Comparison of ENCODE assay signal across 18 mouse cellular contexts in the genomic region with DNA sequence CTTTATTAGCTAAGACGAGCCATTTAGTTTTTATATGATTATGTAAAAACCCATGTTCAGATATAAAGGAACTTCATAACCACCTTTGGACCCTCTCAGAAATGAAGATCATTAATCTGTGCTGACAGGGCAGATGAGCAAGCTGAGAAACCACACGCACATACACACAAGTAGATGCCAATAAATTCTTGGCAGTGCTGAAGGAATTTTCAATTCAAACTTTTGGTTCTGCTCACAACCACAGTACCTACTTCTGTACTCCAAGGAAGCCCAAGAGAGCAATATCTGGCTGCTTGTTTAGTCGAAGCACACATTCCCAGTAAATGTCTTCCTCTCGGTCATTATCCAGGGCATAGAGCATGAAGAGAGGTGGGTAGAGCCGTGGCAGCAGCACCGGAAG.
"Had no signal": no experiment of that assay in that cellular context is flagged by ENCODE, and none has a peak within 500 bp of the region (broad histone marks: within the 10 kb centered on the region; RNA-seq: fewer than 3 reads in every experiment).

No protein-coding gene starts in this region.

- H3K27me3 ChIP-seq: midbrain, embryonic 12.5 days; neural tube, embryonic 13.5 days; neural tube, embryonic 15.5 days; stomach, embryonic 15.5 days had no signal

- H3K4me1 ChIP-seq: midbrain, embryonic 10.5 days; midbrain, embryonic 12.5 days; neural tube, embryonic 13.5 days; neural tube, embryonic 15.5 days; stomach, embryonic 15.5 days had no signal

- H3K27ac ChIP-seq: midbrain, embryonic 10.5 days; midbrain, embryonic 12.5 days; neural tube, embryonic 13.5 days; neural tube, embryonic 15.5 days; stomach, embryonic 15.5 days; stomach, postnatal 0 days had no signal

- H3K9me3 ChIP-seq: midbrain, embryonic 10.5 days; midbrain, embryonic 12.5 days; neural tube, embryonic 13.5 days; neural tube, embryonic 15.5 days; stomach, embryonic 15.5 days had no signal

- H3K9ac ChIP-seq: lung, embryonic 14.5 days; midbrain, embryonic 12.5 days; neural tube, embryonic 13.5 days; neural tube, embryonic 15.5 days; stomach, embryonic 15.5 days had no signal

- H3K4me3 ChIP-seq: midbrain, embryonic 10.5 days; midbrain, embryonic 12.5 days; myocyte; neural tube, embryonic 13.5 days; neural tube, embryonic 15.5 days; stomach, embryonic 15.5 days had no signal

- ATAC-seq: midbrain, embryonic 16.5 days had no signal

- H3K4me2 ChIP-seq: lung, embryonic 14.5 days; midbrain, embryonic 12.5 days; neural tube, embryonic 13.5 days; neural tube, embryonic 15.5 days; stomach, embryonic 15.5 days had no signal

- DNase-seq: lung, embryonic 14.5 days; lung, postnatal 4 days; midbrain, embryonic 14.5 days; retina, postnatal 1 day; right cerebral cortex, adult 18-20 months; right cerebral cortex, postnatal 25 days; right cerebral cortex, postnatal 4 days; thymus, adult 2 months; thymus, postnatal 25 days; thymus, postnatal 4 days had no signal
